Mouse (Mus musculus) heart, adult 18-20 months (tissue): Measurements from ENCODE around the gene Rnf216. TPM values are rescaled to one million over a fixed set of nuclear protein-coding genes. Genes with fewer than 3 reads are reported as not detected.
"Not testable (repeated sequence)": the region's sequence is repeated elsewhere in the genome, so short reads cannot be mapped to it uniquely, and the experiment has no call there.

Experiments
- DNase-seq, 2 experiments: peaks; one replicate each; pipeline ENCODE4 v3.0.0; 2021 to 2022; ENCODE audit warnings: mixed read lengths in 1 of 2
- long read RNA-seq, 2 experiments: library from polyadenylated mRNA; stranded (forward); transcript quantifications; one replicate each; pipeline ENCODE4 v2.0.0; 2021
- total RNA-seq, 2 experiments: library from RNA; stranded (reverse); gene quantifications; 2 replicates each; pipeline ENCODE4 v1.2.3; 2021

Gene Rnf216
- 10 to 100 TPM; 23.3 to 25.7 TPM for total RNA-seq
- long read RNA-seq, experiment 1, full-length matches to known transcripts: 1 of 5 reads
- long read RNA-seq, experiment 1, partial matches to known transcripts: 1 of 5 reads
- long read RNA-seq, experiment 1, other reads (novel, unspliced or antisense): 3 of 5 reads
- long read RNA-seq, experiment 2, full-length matches to known transcripts: 1 of 6 reads
- long read RNA-seq, experiment 2, partial matches to known transcripts: 1 of 6 reads
- long read RNA-seq, experiment 2, other reads (novel, unspliced or antisense): 4 of 6 reads

GRCm38 (mm10) chr5:143112281-143113246 is at the start of gene Rnf216:
Rnf216 (minus strand) TSS chr5:143112994.
- peak; percentile 95 to 96 for DNase-seq

- no peak for DNase-seq
Observed at GRCm38 (mm10) chr5:143155534-143155933, 42.7 kb upstream of the Rnf216 start.

- DNase-seq: no peak
Observed at GRCm38 (mm10) chr5:143153756-143154155, 41.0 kb upstream of the Rnf216 start.

GRCm38 (mm10) chr5:143150044-143150443 is 37.2 kb upstream of the Rnf216 start:
- no peak for DNase-seq

- DNase-seq: no peak
Observed at GRCm38 (mm10) chr5:143149536-143149935, 36.7 kb upstream of the Rnf216 start.

GRCm38 (mm10) chr5:143148661-143149060 is 35.9 kb upstream of the Rnf216 start:
- DNase-seq: no peak

- DNase-seq: no peak
Observed at GRCm38 (mm10) chr5:143147481-143147880, 34.7 kb upstream of the Rnf216 start, which contains the start of gene Olfr718-ps1. Olfr718-ps1 (minus strand) TSS chr5:143147581.

- DNase-seq: no peak
Observed at GRCm38 (mm10) chr5:143137580-143137979, 24.8 kb upstream of the Rnf216 start.

- no peak for DNase-seq
Observed at GRCm38 (mm10) chr5:143135042-143135441, 22.2 kb upstream of the Rnf216 start.

- not testable (repeated sequence) for DNase-seq
Observed at GRCm38 (mm10) chr5:143134216-143135010, 21.6 kb upstream of the Rnf216 start.

- no peak for DNase-seq
Observed at GRCm38 (mm10) chr5:143132935-143133514, 20.2 kb upstream of the Rnf216 start.

- no peak for DNase-seq
Observed at GRCm38 (mm10) chr5:143130342-143130741, 17.5 kb upstream of the Rnf216 start.

GRCm38 (mm10) chr5:143129101-143129500 is 16.3 kb upstream of the Rnf216 start:
- DNase-seq: no peak

GRCm38 (mm10) chr5:143127837-143128236 is 15.0 kb upstream of the Rnf216 start:
- peak in 1 of 2 experiments; percentile 28 for DNase-seq

GRCm38 (mm10) chr5:143126908-143127307 is 14.1 kb upstream of the Rnf216 start:
- no peak for DNase-seq

GRCm38 (mm10) chr5:143126089-143126488 is 13.3 kb upstream of the Rnf216 start:
- no peak for DNase-seq

GRCm38 (mm10) chr5:143125601-143126000 is 12.8 kb upstream of the Rnf216 start:
- no peak for DNase-seq

GRCm38 (mm10) chr5:143124805-143125378 is 12.1 kb upstream of the Rnf216 start:
- no peak for DNase-seq

GRCm38 (mm10) chr5:143122673-143123072 is 9.9 kb upstream of the Rnf216 start:
- DNase-seq: no peak

- DNase-seq: no peak
Observed at GRCm38 (mm10) chr5:143122125-143122524, 9.3 kb upstream of the Rnf216 start.

GRCm38 (mm10) chr5:143106842-143107241 is 6.0 kb downstream of the Rnf216 start:
- no peak for DNase-seq
